Mouse (Mus musculus) NIH3T3 (cell line): ENCODE data around the gene Mpzl2.
"Not testable (repeated sequence)": the region's sequence is repeated elsewhere in the genome, so short reads cannot be mapped to it uniquely, and the experiment has no call there.

Source experiments
- DNase-seq: peaks from one replicate; pipeline ENCODE4 v3.0.0-alpha.2; 2012; ENCODE audit warnings: low read depth

The Mpzl2 gene

GRCm38 (mm10) chr9:45034526-45034925 lies 5.1 kb upstream of the Mpzl2 start:
- DNase-seq: no peak

GRCm38 (mm10) chr9:45037803-45038202 lies 1.8 kb upstream of the Mpzl2 start:
- not testable (repeated sequence) for DNase-seq

- DNase-seq: no peak
Measured at GRCm38 (mm10) chr9:45040066-45040845, 657 bp downstream of the Mpzl2 start.

- peak; percentile 5 for DNase-seq
Measured at GRCm38 (mm10) chr9:45041131-45041838, 1.7 kb downstream of the Mpzl2 start.

- no peak for DNase-seq
Measured at GRCm38 (mm10) chr9:45042056-45042720, 2.6 kb downstream of the Mpzl2 start.

- DNase-seq: no peak
Measured at GRCm38 (mm10) chr9:45042947-45043346, 3.3 kb downstream of the Mpzl2 start.

- DNase-seq: no peak
Measured at GRCm38 (mm10) chr9:45046973-45047372, 7.4 kb downstream of the Mpzl2 start.

- peak; percentile 52 for DNase-seq
Measured at GRCm38 (mm10) chr9:45048511-45048910, 8.9 kb downstream of the Mpzl2 start.

GRCm38 (mm10) chr9:45049731-45050130 lies 10.1 kb downstream of the Mpzl2 start:
- no peak for DNase-seq

- no peak for DNase-seq
Measured at GRCm38 (mm10) chr9:45050301-45050700, 10.7 kb downstream of the Mpzl2 start.

GRCm38 (mm10) chr9:45055082-45055713 lies 15.6 kb downstream of the Mpzl2 start, which contains the start of gene Mpzl3:
TSS of gene Mpzl3 (plus strand) at chr9:45055186.
- no peak for DNase-seq

GRCm38 (mm10) chr9:45058304-45058940 lies 18.8 kb downstream of the Mpzl2 start:
- DNase-seq: no peak

GRCm38 (mm10) chr9:45060151-45060550 lies 20.6 kb downstream of the Mpzl2 start:
- no peak for DNase-seq

GRCm38 (mm10) chr9:45062677-45063076 lies 23.1 kb downstream of the Mpzl2 start:
- no peak for DNase-seq

- no peak for DNase-seq
Measured at GRCm38 (mm10) chr9:45064421-45064820, 24.8 kb downstream of the Mpzl2 start.

GRCm38 (mm10) chr9:45066735-45067134 lies 27.1 kb downstream of the Mpzl2 start:
- DNase-seq: no peak

GRCm38 (mm10) chr9:45071800-45072199 lies 32.2 kb downstream of the Mpzl2 start:
- no peak for DNase-seq

- no peak for DNase-seq
Measured at GRCm38 (mm10) chr9:45077859-45078258, 38.3 kb downstream of the Mpzl2 start.

- no peak for DNase-seq
Measured at GRCm38 (mm10) chr9:45079011-45079410, 39.4 kb downstream of the Mpzl2 start, which contains the start of gene Jaml. TSS of gene Jaml (plus strand) at chr9:45079183.

- no peak for DNase-seq
Measured at GRCm38 (mm10) chr9:45083132-45083531, 43.5 kb downstream of the Mpzl2 start.

- DNase-seq: no peak
Measured at GRCm38 (mm10) chr9:45084556-45084955, 45.0 kb downstream of the Mpzl2 start.
